Mouse (Mus musculus) heart, postnatal 0 days (tissue): ENCODE results near the gene Noc2l. TPM values are rescaled to one million over a fixed set of nuclear protein-coding genes. Genes with fewer than 3 reads are reported as not detected.

Experiments
- ATAC-seq: fragments of 200-750 bp; cut with Nextera tagmentation; 2 replicates; pipeline ENCODE4 v1.8.0; 2017; ENCODE audit warnings: low read depth, moderate number of reproducible peaks, moderate library complexity; ENCODE audit not compliant: insufficient read depth
- DNase-seq: peaks from one replicate; pipeline ENCODE4 v3.0.0-alpha.2; 2016; ENCODE audit warnings: low spot score
- H3K27ac ChIP-seq: fragments of 300-500 bp; sonication (generic); 2 replicates; pipeline ENCODE4 v1.5.1; 2014; ENCODE audit warnings: low read depth, mild to moderate bottlenecking
- H3K27me3 ChIP-seq: fragments of 300-500 bp; sonication (generic); 2 replicates; pipeline ENCODE4 v1.6.1; 2014; ENCODE audit warnings: low read length, mixed read lengths; ENCODE audit not compliant: control insufficient read depth, insufficient read depth
- H3K36me3 ChIP-seq: fragments of 300-500 bp; sonication (generic); replicated peaks from 2 replicates; pipeline ENCODE4 v1.6.1; 2014; ENCODE audit warnings: low read length, mixed read lengths; ENCODE audit not compliant: control insufficient read depth, insufficient read depth
- H3K4me1 ChIP-seq: fragments of 300-500 bp; sonication (generic); 2 replicates; pipeline ENCODE4 v1.6.1; 2014; ENCODE audit warnings: antibody characterized with exemption; ENCODE audit not compliant: control insufficient read depth, insufficient read depth
- H3K4me2 ChIP-seq: fragments of 300-500 bp; sonication (generic); 2 replicates; pipeline ENCODE4 v1.6.1; 2014; ENCODE audit warnings: low read depth, mild to moderate bottlenecking, low read length, moderate library complexity
- H3K4me3 ChIP-seq: fragments of 300-500 bp; sonication (generic); 2 replicates; pipeline ENCODE4 v1.5.1; 2014; ENCODE audit warnings: low read depth, low read length
- H3K9ac ChIP-seq: fragments of 300-500 bp; sonication (generic); replicated peaks from 2 replicates; pipeline ENCODE4 v1.6.1; 2014; ENCODE audit warnings: low read depth, low read length, mixed read lengths
- H3K9me3 ChIP-seq: fragments of 300-500 bp; sonication (generic); replicated peaks from 2 replicates; pipeline ENCODE4 v1.6.1; 2016; ENCODE audit warnings: low read length; ENCODE audit not compliant: control insufficient read depth
- CTCF ChIP-seq: IDR thresholded peaks from 2 replicates; pipeline ENCODE4 v1.5.1; 2016; ENCODE audit warnings: antibody characterized with exemption, control low read depth, low read depth
- EP300 ChIP-seq: IDR thresholded peaks from 2 replicates; pipeline ENCODE4 v1.6.1; 2016; ENCODE audit warnings: antibody characterized with exemption, low read depth
- WGBS: fragments of 180-500 bp; shearing (Covaris S2); extraction: QIAGEN DNeasy Blood & Tissue Kit; methylation state at CpG from one replicate; pipeline ENCODE4 v1.1.7; 2014; 5-methylcytosine and 5-hydroxymethylcytosine counted together
- polyA plus RNA-seq: library from polyadenylated mRNA; unstranded; fragments of >200 nt; fragmentation: Nextera tagmentation; extraction: Ambion mirVana; gene quantifications from 2 replicates; pipeline ENCODE4 v1.2.1, GENCODE M21; 2015
- total RNA-seq: library from RNA; depleted of rRNA; stranded (reverse); fragments of >200 nt; gene quantifications from 2 replicates; pipeline ENCODE4 v1.2.3, GENCODE M21; 2014; ENCODE audit warnings: low replicate concordance

Noc2l gene
- total and polyA plus RNA-seq, 2 experiments from 2014 or later, result 17.2 to 46.4 TPM

GRCm38 (mm10) chr4:156209963-156210635 is 25.7 kb upstream of the Noc2l start:
- ATAC-seq, result no peak
- no peak overlapping the region for H3K9ac ChIP-seq
- H3K36me3 ChIP-seq, result no peaks in the 10 kb centered on the region; the same call in 1 of the 2 replicates
- H3K4me2 ChIP-seq, result no peak overlapping the region
- no peak overlapping the region for H3K27ac ChIP-seq
- 0 out of 2 replicates have a peak, but pooled peaks cover 3% of the 10 kb centered on the region for H3K9me3 ChIP-seq
- H3K4me3 ChIP-seq, result no peak overlapping the region
- H3K27me3 ChIP-seq, result no peaks in the 10 kb centered on the region
- no peak for TF ChIP-seq EP300
- TF ChIP-seq CTCF, result no peak
- no peak for DNase-seq
- WGBS, result 65% methylated on average over 13 of the region's 13 CpGs
- peaks cover 5% of the 10 kb centered on the region for H3K4me1 ChIP-seq

- Histone ChIP-seq H3K27me3 (no peaks in the 10 kb centered on the region), H3K4me3 (no peak overlapping the region), H3K4me2 (no peak overlapping the region), H3K36me3 (no peaks in the 10 kb centered on the region; the same call in 1 of the 2 replicates), H3K9ac (no peak overlapping the region), H3K9me3 (0 out of 2 replicates have a peak, but pooled peaks cover 3% of the 10 kb centered on the region), H3K27ac (no peak overlapping the region), H3K4me1 (peaks cover 13% of the 10 kb centered on the region)
- TF ChIP-seq EP300 (no peak), CTCF (no peak)
- ATAC-seq (no peak), DNase-seq (no peak)
- WGBS, result 91% methylated on average over 13 of the region's 13 CpGs
These were observed 22.7 kb upstream of the Noc2l start for GRCm38 (mm10) chr4:156213134-156213533.

- peak within 1 kb of the TSS; percentile 58 for H3K9ac ChIP-seq
- H3K36me3 ChIP-seq, result 0 out of 2 replicates have a peak, but pooled peaks cover 10% of the 10 kb centered on the region
- H3K9me3 ChIP-seq, result no peaks in the 10 kb centered on the region
- H3K4me3 ChIP-seq, result peak within 1 kb of the TSS; percentile 45
- peak; percentile 93 for ATAC-seq
- H3K27ac ChIP-seq, result peak within 1 kb of the TSS; percentile 94
- TF ChIP-seq CTCF (no peak), EP300 (peak; percentile 97)
- H3K4me2 ChIP-seq, result peak within 1 kb of the TSS; percentile 67
- H3K4me1 ChIP-seq, result peaks cover 24% of the 10 kb centered on the region
- peak; percentile 96 for DNase-seq
- H3K27me3 ChIP-seq, result no peaks in the 10 kb centered on the region
- 24% methylated on average over 4 of the region's 4 CpGs for WGBS
These were observed 20.2 kb upstream of the Noc2l start, which contains the start of gene Perm1 for GRCm38 (mm10) chr4:156215649-156216048. Gene Perm1, plus strand, starts transcription at chr4:156215868.

- H3K9me3 ChIP-seq, result no peaks in the 10 kb centered on the region
- H3K4me3 ChIP-seq, result peak overlapping the region; percentile 45
- peak overlapping the region; percentile 67 for H3K4me2 ChIP-seq
- DNase-seq (no peak), ATAC-seq (peak; percentile 24)
- 53% methylated on average over 2 of the region's 2 CpGs for WGBS
- TF ChIP-seq EP300 (no peak), CTCF (no peak)
- peak overlapping the region; percentile 94 for H3K27ac ChIP-seq
- H3K36me3 ChIP-seq, result peaks cover 16% of the 10 kb centered on the region; the same call in 1 of the 2 replicates
- H3K9ac ChIP-seq, result peak overlapping the region; percentile 58
- H3K4me1 ChIP-seq, result peaks cover 24% of the 10 kb centered on the region
- no peaks in the 10 kb centered on the region for H3K27me3 ChIP-seq
These were observed 19.6 kb upstream of the Noc2l start for GRCm38 (mm10) chr4:156216196-156216595.

- H3K36me3 ChIP-seq, result peaks cover 25% of the 10 kb centered on the region; the same call in 1 of the 2 replicates
- peaks cover 24% of the 10 kb centered on the region for H3K4me1 ChIP-seq
- TF ChIP-seq CTCF (no peak), EP300 (no peak)
- H3K9ac ChIP-seq, result peak overlapping the region; percentile 58; the same call in 1 of the 2 replicates
- DNase-seq, result no peak
- peak; percentile 15; the same call in 1 of the 2 replicates for ATAC-seq
- peak overlapping the region; percentile 94 for H3K27ac ChIP-seq
- peak overlapping the region; percentile 45 for H3K4me3 ChIP-seq
- 52% methylated on average over 16 of the region's 16 CpGs for WGBS
- H3K9me3 ChIP-seq, result no peaks in the 10 kb centered on the region
- peak overlapping the region; percentile 67 for H3K4me2 ChIP-seq
- no peaks in the 10 kb centered on the region for H3K27me3 ChIP-seq
These were observed 18.7 kb upstream of the Noc2l start for GRCm38 (mm10) chr4:156217022-156217669.
